In the genomic region with DNA sequence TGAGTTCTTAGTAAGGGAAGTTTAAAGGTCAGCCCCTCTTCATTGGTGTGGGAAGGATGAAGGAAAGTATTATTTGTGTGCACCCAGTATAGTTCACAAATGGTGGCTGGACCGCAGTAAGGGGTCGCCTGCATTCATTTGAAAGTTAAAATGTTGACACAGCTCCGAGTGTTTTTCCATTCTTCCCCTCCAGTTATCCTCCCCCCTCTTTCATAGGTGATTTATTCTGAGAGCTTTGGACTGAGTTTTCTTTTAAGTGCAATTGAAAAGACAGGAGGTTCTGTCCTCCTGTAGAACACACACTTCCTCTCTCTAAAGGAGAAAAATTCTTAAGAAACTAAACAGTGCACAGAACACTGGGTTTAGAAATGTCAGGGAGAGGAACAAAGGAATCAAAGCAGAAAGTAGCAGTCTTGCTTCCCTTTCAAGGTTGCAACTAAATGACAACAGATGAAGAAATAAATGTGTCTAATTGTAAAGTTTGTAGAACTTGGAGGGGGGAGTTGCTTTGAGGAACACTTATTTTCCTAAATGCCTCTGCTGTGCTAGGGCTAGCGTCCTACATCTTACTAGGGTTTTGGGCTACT, we compare ENCODE assay signal across 22 mouse cellular contexts.
DNase-seq lines count a peak whose midpoint lies in the region; ATAC-seq and TF ChIP-seq lines count a peak whose summit lies in the region.
"Had no signal": no experiment of that assay in that cellular context is flagged by ENCODE, and none has a peak within 500 bp of the region (broad histone marks: within the 10 kb centered on the region; RNA-seq: fewer than 3 reads in every experiment).

No protein-coding gene starts in this region.

- H3K9ac ChIP-seq in kidney, embryonic 14.5 days (ENCODE audit: low read depth, low read length): no peak overlapping the region
- no peak overlapping the region for H3K9ac ChIP-seq in stomach, embryonic 15.5 days
- H3K9ac ChIP-seq in stomach, postnatal 0 days (ENCODE audit: low read length): no peak overlapping the region
- no peak overlapping the region for H3K9ac ChIP-seq in forebrain, embryonic 16.5 days (replicated peaks; ENCODE audit: low read depth, low read length)
- H3K9ac ChIP-seq: forebrain, embryonic 13.5 days; heart, embryonic 15.5 days; hindbrain, embryonic 15.5 days had no signal

- no peak overlapping the region for H3K4me2 ChIP-seq in kidney, embryonic 14.5 days (replicated peaks; ENCODE audit: low read depth, low read length)
- no peak overlapping the region for H3K4me2 ChIP-seq in stomach, embryonic 15.5 days
- H3K4me2 ChIP-seq in stomach, postnatal 0 days (replicated peaks; ENCODE audit: low read depth): no peak overlapping the region
- no peak overlapping the region for H3K4me2 ChIP-seq in forebrain, embryonic 16.5 days (ENCODE audit: low read length)
- H3K4me2 ChIP-seq: forebrain, embryonic 13.5 days; heart, embryonic 11.5 days; heart, embryonic 15.5 days; hindbrain, embryonic 15.5 days had no signal

- TF ChIP-seq POLR2A in kidney, adult 2 months (IDR thresholded peaks at IDR 0.05; ENCODE audit: low read depth, low read length): no peak

- H3K27me3 ChIP-seq in kidney, adult 2 months (replicated peaks; ENCODE audit: control insufficient read depth, insufficient read depth, low read length): no peaks in the 10 kb centered on the region
- no peaks in the 10 kb centered on the region for H3K27me3 ChIP-seq in kidney, embryonic 14.5 days (ENCODE audit: control insufficient read depth, insufficient read depth, low read length)
- H3K27me3 ChIP-seq in stomach, embryonic 15.5 days (replicated peaks): no peaks in the 10 kb centered on the region
- H3K27me3 ChIP-seq in stomach, postnatal 0 days (ENCODE audit: control insufficient read depth, insufficient read depth, low read length): no peaks in the 10 kb centered on the region
- H3K27me3 ChIP-seq in forebrain, embryonic 16.5 days (replicated peaks; ENCODE audit: control insufficient read depth, insufficient read depth, low read length): no peaks in the 10 kb centered on the region
- H3K27me3 ChIP-seq: CH12.LX; forebrain, embryonic 13.5 days; heart, embryonic 15.5 days; hindbrain, embryonic 15.5 days; Patski had no signal

- peaks cover 8% of the 10 kb centered on the region for H3K4me1 ChIP-seq in kidney, adult 2 months (ENCODE audit: control insufficient read depth, insufficient read depth, low read length)
- H3K4me1 ChIP-seq in kidney, embryonic 14.5 days (ENCODE audit: control insufficient read depth, insufficient read depth, low read length): peaks cover 21% of the 10 kb centered on the region
- H3K4me1 ChIP-seq in stomach, embryonic 15.5 days: 0 out of 2 replicates have a peak, but pooled peaks cover 2% of the 10 kb centered on the region
- no peaks in the 10 kb centered on the region; the same call in 1 of the 2 replicates for H3K4me1 ChIP-seq in stomach, postnatal 0 days (replicated peaks; ENCODE audit: control insufficient read depth, insufficient read depth)
- no peaks in the 10 kb centered on the region for H3K4me1 ChIP-seq in forebrain, embryonic 16.5 days (replicated peaks; ENCODE audit: control insufficient read depth, insufficient read depth, low read length)
- H3K4me1 ChIP-seq: forebrain, embryonic 13.5 days; hindbrain, embryonic 10.5 days; hindbrain, embryonic 15.5 days had no signal

- 36% methylated on average over 4 of the region's 4 CpGs for WGBS in kidney, adult 2 months
- WGBS in kidney, embryonic 14.5 days: 37% methylated on average over 4 of the region's 4 CpGs
- WGBS in stomach, embryonic 15.5 days: 55% methylated on average over 4 of the region's 4 CpGs
- 70% methylated on average over 4 of the region's 4 CpGs for WGBS in stomach, postnatal 0 days
- 65% methylated on average over 4 of the region's 4 CpGs for WGBS in forebrain, embryonic 16.5 days

- DNase-seq in kidney, adult 2 months: peak; percentile 64
- no peak for DNase-seq in stomach, postnatal 0 days (ENCODE audit: low spot score)
- DNase-seq in kidney, postnatal 14 days: peak; percentile 21
- no peak for DNase-seq in layer of hippocampus, postnatal 14 days (ENCODE audit: low spot score in 2 of 2)
- DNase-seq: adrenal gland, postnatal 25 days; cerebellum, adult 2 months; cerebellum, postnatal 10 days; gastrocnemius, adult 2 months; gastrocnemius, postnatal 36 days; heart, adult 2 months had no signal

- H3K36me3 ChIP-seq in kidney, adult 2 months (ENCODE audit: control insufficient read depth, insufficient read depth, low read length): no peaks in the 10 kb centered on the region
- H3K36me3 ChIP-seq in kidney, embryonic 14.5 days (ENCODE audit: control insufficient read depth, insufficient read depth, low read length): no peaks in the 10 kb centered on the region
- no peaks in the 10 kb centered on the region for H3K36me3 ChIP-seq in stomach, embryonic 15.5 days
- H3K36me3 ChIP-seq in stomach, postnatal 0 days (ENCODE audit: control insufficient read depth, insufficient read depth, low read length): no peaks in the 10 kb centered on the region
- no peaks in the 10 kb centered on the region for H3K36me3 ChIP-seq in forebrain, embryonic 16.5 days (ENCODE audit: control insufficient read depth, insufficient read depth)
- H3K36me3 ChIP-seq: embryonic facial prominence, embryonic 10.5 days; heart, embryonic 15.5 days; hindbrain, embryonic 10.5 days; hindbrain, embryonic 15.5 days had no signal

- no peak overlapping the region for H3K4me3 ChIP-seq in kidney, adult 2 months (ENCODE audit: insufficient read depth, low read depth, low read length)
- H3K4me3 ChIP-seq in kidney, embryonic 14.5 days (ENCODE audit: low read length): no peak overlapping the region
- H3K4me3 ChIP-seq in stomach, embryonic 15.5 days (replicated peaks): no peak overlapping the region
- no peak overlapping the region for H3K4me3 ChIP-seq in stomach, postnatal 0 days (ENCODE audit: low read depth, low read length)
- H3K4me3 ChIP-seq in forebrain, embryonic 16.5 days (replicated peaks; ENCODE audit: low read length): no peak overlapping the region
- H3K4me3 ChIP-seq: embryonic facial prominence, embryonic 10.5 days; forebrain, embryonic 13.5 days; heart, adult 2 months; heart, embryonic 15.5 days; hindbrain, embryonic 10.5 days; hindbrain, embryonic 15.5 days had no signal

- H3K9me3 ChIP-seq in kidney, embryonic 14.5 days (ENCODE audit: control insufficient read depth, low read length): no peaks in the 10 kb centered on the region
- H3K9me3 ChIP-seq in stomach, embryonic 15.5 days: no peaks in the 10 kb centered on the region
- H3K9me3 ChIP-seq in stomach, postnatal 0 days (ENCODE audit: control insufficient read depth, low read length): no peaks in the 10 kb centered on the region
- H3K9me3 ChIP-seq in forebrain, embryonic 16.5 days (ENCODE audit: control insufficient read depth, low read length): no peaks in the 10 kb centered on the region
- H3K9me3 ChIP-seq: embryonic facial prominence, embryonic 10.5 days; forebrain, embryonic 13.5 days; heart, embryonic 15.5 days; hindbrain, embryonic 10.5 days; hindbrain, embryonic 15.5 days had no signal

- H3K27ac ChIP-seq in kidney, adult 2 months (ENCODE audit: insufficient read depth, low read depth, low read length): peak overlapping the region; percentile 68; the same call in 1 of the 2 replicates
- H3K27ac ChIP-seq in kidney, embryonic 14.5 days (ENCODE audit: low read depth, low read length): no peak overlapping the region
- H3K27ac ChIP-seq in stomach, embryonic 15.5 days: peak overlapping the region; percentile 32; the same call in 1 of the 2 replicates
- no peak overlapping the region for H3K27ac ChIP-seq in stomach, postnatal 0 days (replicated peaks)
- no peak overlapping the region for H3K27ac ChIP-seq in forebrain, embryonic 16.5 days (ENCODE audit: low read length)
- H3K27ac ChIP-seq: embryonic facial prominence, embryonic 10.5 days; forebrain, embryonic 13.5 days; heart, adult 2 months; heart, embryonic 15.5 days; hindbrain, embryonic 10.5 days; hindbrain, embryonic 15.5 days had no signal

- ATAC-seq in kidney, embryonic 14.5 days (ENCODE audit: low FRiP score, low TSS enrichment): no peak
- ATAC-seq in stomach, embryonic 15.5 days (ENCODE audit: insufficient read depth, low FRiP score, low read depth): no peak
- no peak for ATAC-seq in stomach, postnatal 0 days (ENCODE audit: low FRiP score, low TSS enrichment)
- no peak for ATAC-seq in forebrain, embryonic 16.5 days
- ATAC-seq: activated CD4-positive, CD25-positive, alpha-beta regulatory T cell, adult 4 months; forebrain, embryonic 13.5 days; Patski had no signal

- TF ChIP-seq EP300 in stomach, postnatal 0 days (optimal IDR thresholded peaks at IDR 0.05): no peak

- no peak for TF ChIP-seq CTCF in kidney, adult 2 months (conservative IDR thresholded peaks at IDR 0.05; ENCODE audit: insufficient read depth, insufficient read length, low read depth, low read length)
- TF ChIP-seq CTCF in stomach, postnatal 0 days (IDR thresholded peaks at IDR 0.05; ENCODE audit: low read depth): no peak

Comparison
In these comparisons a context has a peak if more than half of its experiments do, and no peak if none do; other contexts are left out.
1. H3K27ac ChIP-seq: peak in kidney, adult 2 months (single experiment) and stomach, embryonic 15.5 days (single experiment); none in kidney, embryonic 14.5 days (single experiment), stomach, postnatal 0 days (single experiment) and forebrain, embryonic 16.5 days (single experiment).
2. DNase-seq: peak in kidney, adult 2 months (single experiment) and kidney, postnatal 14 days (single experiment); none in stomach, postnatal 0 days (single experiment) and layer of hippocampus, postnatal 14 days (0 of 2).